Mouse (Mus musculus) adrenal gland, postnatal 4 days (tissue): Measurements from ENCODE around the gene Cmas. TPM values are rescaled to one million over a fixed set of nuclear protein-coding genes. Genes with fewer than 3 reads are reported as not detected.

Experiments used
- DNase-seq, 2 experiments: peaks; one replicate each; pipeline ENCODE4 v3.0.0; 2021 to 2022; ENCODE audit warnings: low spot score in 2 of 2, mixed read lengths in 2 of 2
- long read RNA-seq, 2 experiments: library from polyadenylated mRNA; stranded (forward); transcript quantifications; one replicate each; pipeline ENCODE4 v2.0.0; 2021
- total RNA-seq, 2 experiments: library from RNA; stranded (reverse); gene quantifications; 2 replicates each; pipeline ENCODE4 v1.2.3; 2021

The Cmas gene
- total RNA-seq, result 10 to 100 TPM; 46.3 to 51.1 TPM
- long read RNA-seq, experiment 1, transcript Cmas-201 (8 exons, 1,760 nt), result major isoform, 52 of 59 reads
- long read RNA-seq, experiment 1, partial matches to known transcripts, result 1 of 59 reads
- long read RNA-seq, experiment 1, other reads (novel, unspliced or antisense), result 6 of 59 reads
- long read RNA-seq, experiment 2, transcript Cmas-201 (8 exons, 1,760 nt), result major isoform, 90 of 102 reads
- long read RNA-seq, experiment 2, partial matches to known transcripts, result 4 of 102 reads
- long read RNA-seq, experiment 2, other reads (novel, unspliced or antisense), result 8 of 102 reads

DNA sequence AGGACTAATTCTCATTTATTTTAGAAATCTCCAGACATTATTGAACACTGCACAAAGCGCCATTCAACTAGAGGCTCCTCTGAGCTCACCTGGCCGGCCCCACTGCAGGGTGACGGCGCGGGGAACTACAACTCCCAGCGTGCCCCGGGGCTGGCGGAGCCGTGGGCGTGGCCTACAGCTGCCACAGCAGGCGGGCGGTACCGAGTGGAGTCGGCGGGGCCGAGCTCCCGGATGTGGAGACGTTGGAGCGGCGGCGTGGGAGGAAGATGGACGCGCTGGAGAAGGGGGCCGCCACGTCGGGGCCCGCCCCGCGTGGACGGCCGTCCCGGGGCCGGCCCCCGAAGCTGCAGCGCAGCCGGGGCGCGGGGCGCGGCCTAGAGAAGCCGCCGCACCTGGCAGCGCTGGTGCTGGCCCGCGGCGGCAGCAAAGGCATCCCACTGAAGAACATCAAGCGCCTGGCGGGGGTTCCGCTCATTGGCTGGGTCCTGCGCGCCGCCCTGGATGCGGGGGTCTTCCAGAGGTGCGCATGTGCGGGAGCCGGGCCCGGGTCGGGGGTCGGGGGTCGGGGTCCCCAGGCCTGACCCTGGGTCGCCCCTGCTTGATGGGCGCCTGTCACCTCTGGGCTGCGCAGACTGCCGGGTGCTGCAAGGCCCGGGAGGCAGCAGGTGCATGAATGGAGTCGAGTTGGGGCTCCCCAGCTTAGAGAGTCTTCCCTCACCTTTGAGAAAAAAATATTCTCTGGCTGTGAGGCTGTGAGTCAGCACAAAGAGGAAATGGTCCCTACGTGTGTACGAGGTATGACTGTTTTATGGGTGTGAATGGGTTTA is at the start of gene Cmas:
Gene Cmas, plus strand, starts transcription at position 180 of the 827 bp plus-strand sequence.
- DNase-seq, result peak; percentile 60 to 66

DNA sequence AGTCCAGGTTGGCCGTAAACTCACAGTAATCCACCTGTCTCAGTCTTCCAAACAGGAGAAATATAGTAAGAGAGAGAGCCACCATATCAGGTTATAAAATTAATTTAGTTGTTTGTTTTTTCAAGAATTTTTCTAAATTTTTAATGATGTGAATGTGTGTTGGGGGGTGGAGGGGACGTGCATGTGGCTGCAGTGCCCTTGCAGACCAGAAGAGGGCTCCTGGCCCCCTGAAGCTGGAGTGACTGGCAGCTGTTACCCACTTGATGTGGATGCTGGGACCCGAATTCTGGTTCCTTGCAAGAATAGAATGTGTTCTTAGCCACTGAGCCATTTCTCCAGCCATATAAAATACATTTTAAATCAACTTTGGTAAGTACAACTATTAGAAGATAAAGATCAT is 49.8 kb upstream of the Cmas start:
- DNase-seq, result no peak

DNA sequence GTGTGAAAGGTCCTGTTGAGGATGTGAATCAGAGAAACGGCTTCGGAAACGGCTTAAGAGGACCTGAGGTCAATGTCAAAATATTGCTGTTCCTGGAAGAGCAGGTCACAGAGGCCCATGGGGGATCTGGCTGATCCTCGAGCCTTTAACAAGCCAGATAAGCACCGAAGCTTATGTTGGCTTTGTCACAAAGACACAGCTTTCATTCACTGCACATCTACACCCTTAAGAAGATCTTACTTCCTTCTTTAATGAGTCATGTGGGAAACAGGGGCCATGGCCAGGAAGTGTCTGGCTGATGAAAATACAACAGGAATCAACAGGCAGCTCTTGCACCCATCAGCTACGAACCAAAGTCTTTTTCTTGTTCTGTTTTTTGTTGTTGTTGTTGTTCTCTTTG is 48.1 kb upstream of the Cmas start:
- DNase-seq, result no peak

DNA sequence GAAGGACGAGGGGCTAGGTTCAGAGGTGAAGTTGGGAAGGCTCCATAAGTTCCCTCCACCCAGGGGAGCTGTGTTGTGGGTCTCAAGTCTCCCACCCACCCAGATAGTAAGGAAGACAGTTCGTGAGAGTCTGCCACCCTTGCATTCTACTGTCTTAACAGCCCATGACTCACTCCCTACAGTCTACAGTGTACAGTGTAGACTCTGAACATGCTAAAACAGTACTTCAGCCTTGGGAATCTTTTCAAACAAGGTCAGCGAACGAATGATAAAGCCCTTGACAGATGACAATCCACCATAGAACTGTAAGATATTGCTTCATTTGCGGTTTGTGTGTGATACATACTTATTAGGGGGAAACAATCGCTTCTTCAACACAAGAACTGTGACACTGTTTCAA is 45.8 kb upstream of the Cmas start:
- no peak for DNase-seq

DNA sequence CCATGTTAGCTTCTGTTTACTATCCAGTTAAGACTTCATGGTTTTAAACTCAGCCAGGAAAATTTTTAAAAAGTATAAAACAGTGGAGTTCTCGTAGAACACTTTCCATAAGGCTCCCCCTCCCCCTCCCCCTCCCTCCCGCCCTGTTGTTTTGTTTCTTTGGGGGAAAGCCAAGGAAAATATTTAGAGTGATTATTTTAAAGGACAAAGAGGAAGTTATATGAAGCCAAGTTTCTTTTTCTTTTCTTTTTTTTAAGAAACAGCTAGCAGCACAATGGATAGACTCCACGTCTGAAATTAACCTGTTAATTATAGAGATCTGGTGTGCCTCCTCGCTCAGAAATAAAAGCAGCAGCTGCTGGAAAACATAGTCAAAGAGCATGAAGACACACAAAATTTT is 45.4 kb upstream of the Cmas start:
- DNase-seq, result no peak

DNA sequence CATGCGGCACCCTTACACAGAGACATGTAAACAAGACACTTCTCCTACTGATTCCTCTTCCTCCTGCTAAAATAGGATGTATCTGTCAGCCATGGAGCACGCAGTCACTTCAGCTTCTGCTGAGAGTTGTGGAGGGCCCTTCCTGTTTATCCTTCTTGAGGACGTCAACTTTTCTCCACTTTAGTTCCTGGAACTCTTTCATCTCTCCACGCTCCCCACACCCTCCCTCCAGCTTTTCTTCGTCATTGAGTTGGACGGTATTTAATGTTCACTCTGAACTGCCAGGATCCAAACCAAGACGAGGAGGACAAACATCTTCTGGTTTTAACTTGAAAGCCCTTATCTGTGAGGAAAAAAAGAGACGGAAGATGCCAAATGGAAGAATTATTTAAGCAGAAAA is 41.5 kb upstream of the Cmas start:
- no peak for DNase-seq

DNA sequence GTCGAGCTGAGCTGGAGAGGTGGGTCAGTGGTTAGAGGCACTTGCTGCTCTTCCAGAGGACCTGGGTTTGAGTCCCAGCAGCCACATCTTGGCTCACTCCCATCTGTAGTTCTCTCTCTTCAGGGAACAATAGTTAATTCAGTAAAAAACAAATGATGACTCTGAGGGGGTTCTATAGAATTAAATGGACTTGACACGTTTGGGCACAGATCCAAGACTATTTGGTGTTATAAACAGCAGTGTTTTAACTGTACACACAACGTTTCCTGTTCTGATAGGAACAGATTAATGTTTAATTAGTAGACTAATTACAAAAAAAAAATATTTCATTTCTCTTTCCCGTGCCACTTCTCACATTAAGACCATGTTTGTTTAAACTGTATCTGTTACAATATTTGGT is 39.3 kb upstream of the Cmas start:
- no peak for DNase-seq

DNA sequence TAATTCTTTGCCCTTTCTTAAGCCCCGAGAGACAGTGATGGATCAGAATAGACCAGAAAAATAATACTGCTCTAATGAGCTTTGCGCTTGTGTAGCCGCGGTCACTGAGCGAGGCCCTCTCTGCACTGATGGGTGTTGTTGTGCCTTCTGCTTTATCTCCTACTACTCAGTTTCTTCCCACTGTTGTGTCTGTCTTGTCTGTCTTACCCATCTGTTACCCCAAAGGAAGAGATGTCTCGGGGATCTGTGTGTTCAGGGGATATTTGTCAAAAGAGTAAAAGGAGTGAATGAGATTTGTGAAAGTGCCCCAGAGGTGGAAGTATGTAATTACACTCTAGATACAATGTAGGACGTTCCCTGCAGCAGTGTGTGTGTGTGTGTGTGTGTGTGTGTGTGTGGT is 38.3 kb upstream of the Cmas start:
- DNase-seq, result no peak

DNA sequence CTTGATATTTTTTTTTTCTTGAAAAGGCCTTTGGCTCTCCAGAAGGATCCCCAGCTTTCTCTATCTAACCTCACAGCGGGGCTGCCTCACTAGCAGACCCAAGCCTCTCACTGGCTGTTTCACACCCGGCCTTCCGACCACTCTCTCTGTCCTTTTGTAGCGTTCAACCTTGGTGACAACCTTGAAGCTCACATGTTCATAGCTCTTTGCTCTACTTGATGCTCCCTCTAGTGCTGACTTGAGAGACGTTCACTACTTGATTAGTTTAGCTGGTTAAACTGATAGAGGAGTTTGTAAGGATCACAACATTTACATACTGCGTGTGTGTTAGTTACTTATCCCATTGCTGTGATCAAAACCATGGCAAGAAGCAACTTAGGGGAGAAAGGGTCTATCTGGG is 35.8 kb upstream of the Cmas start:
- DNase-seq, result no peak

DNA sequence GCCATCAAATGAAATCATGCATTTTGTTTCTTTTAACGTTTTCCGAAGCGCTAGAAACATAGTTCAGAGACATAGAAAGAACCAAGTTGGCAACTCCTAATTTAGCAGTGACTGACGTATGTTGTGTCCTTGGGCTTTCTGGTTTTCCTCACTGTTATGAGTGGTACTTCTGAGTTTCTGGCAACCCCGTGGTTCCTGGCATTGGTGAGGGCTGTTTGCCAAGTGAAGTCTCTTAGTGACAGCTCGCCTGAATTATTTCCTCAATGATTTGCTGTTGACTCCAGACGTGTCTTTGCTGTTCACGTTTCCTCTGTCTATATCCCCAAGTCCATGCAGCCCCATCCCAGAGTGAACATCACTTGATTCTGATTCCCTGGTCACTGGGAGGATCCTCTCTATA is 34.8 kb upstream of the Cmas start:
- DNase-seq, result no peak

DNA sequence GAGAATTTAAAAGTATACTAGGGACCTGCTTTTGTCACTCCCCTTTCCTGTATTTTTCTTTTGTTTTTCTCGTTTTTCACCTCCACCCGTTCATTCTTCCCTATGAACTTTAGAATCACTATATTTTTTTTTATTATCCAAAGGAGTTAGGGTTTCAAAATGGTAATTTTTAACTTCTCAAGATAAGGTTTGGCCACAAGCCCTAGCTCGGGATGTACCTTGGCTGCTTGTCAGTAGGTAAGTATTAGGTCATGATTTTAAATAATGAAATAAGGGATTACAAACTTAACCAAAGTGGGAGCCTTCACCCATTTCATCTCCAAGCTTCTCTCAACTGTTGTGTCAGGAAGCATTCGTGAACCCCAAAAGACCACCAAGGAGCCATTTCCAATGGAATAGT is 30.5 kb upstream of the Cmas start:
- DNase-seq, result no peak

DNA sequence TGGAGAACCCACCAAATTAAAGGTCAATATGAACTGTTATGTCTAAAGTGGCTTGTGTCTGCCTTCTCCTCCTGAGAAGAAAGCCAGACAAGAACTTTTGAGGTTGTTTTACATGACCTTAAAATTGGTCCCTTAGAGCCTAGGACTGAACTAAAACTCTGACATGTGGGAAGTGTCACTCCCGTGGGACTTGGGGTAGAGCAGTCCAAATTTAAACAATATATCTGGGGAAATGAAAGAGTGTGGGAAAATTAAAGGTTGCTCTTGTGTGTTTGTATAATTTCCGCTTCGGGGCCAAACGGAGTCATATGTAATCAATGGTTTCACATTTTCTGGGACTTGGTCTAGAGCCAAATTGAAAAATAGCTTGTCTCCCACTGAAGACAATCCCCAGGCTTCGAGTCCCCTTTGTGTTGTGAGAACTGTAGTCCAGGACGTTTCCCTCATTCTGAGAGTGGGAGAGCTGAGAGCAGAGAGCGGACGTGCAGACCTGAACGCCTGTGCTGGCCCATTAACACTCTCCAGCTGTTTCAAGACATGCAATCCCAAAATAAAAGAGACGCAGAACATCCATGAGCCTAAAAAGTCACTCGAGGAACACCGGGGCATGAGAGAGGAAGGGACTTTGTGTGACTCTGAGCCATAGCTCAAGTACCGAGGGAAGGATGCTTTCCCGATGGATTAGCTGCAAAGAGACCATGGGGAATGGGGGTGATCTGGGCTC is 23.8 kb upstream of the Cmas start:
- no peak for DNase-seq

DNA sequence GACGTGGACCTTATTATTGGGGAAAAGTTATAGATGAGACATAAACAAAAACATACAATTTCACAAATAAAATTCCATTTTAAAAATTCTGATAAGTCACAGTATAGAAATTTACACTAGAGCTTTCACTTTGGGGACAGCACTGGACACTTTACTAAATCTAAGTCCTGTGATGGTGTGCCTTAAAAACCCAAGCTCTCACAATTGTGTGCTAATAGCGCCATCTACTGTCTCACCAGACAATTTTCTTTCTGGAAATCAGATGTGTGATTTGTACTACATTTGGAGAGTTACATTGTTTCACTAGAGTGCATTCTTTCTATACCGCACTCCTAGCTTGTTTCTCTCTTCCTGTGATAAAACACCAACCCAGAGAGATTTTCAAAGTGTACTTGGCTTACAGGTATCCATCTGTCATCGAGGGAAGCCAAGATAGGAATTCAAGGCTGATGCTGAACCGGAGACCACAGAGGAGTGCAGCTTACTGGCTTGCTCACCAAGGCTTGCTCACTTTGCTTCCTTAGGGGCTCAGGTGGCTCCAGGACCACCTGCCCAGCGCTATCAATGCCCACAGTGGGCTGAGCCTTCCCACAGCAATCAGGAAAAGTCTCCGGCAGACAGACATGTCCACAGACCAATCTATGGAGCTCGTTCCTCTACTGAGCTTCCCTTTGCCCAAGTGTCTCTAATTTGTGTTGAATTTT is 21.0 kb upstream of the Cmas start:
- no peak for DNase-seq

DNA sequence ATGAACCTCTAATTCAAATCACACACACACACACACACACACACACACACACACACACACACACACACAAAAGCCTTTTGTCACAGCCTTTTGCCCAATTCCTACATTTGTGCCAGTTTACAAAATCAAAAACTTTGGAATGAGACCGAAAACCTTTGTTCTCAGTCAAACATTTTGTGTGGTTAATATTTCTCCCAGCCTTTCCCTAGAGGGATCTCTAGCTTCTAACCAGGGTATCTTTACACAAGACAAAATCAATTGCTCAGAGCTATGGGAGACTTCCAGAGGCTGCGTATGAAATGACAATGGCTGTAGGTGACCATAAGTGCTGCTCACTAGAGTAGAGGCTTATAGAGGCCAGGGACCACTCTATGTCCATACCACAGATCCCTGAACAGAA is 18.3 kb upstream of the Cmas start:
- DNase-seq, result no peak

DNA sequence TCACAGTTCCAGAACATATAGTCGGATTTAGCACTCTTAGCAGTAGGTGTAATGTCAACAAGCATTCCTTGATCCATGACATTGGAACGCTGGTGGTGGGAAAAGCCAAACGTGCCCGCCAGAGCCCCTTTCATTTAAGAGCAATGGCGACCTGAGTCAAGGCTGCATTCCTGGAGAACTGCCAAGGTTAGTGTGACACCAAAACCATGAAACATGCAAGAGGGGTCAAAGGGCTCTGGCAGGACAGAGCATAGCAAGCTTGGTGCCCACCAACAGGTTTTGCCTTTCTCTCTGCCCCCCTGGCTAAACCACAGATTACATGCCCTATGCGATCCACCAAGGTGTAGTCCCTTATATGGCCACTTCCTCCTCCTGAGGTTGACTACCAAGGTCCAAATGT is 17.8 kb upstream of the Cmas start:
- DNase-seq, result no peak

DNA sequence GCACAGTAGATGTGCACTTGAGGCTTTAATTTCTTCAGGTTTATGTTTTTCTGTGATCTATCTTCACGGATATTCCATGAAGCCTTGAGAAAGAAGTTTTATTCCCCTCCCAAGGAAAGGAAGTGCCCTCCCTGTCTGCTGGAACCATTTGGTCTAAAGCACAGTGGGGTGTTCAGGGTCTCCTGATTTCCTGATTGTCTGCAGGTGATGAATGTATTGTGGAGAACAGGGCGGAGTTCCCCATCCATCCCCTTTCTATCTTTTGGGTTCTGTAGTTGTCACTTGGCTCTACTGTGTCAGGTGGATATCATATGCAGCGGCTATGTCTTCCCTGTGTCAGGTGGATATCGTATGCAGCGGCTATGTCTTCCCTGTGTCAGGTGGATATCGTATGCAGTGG is 14.7 kb upstream of the Cmas start:
- DNase-seq, result no peak

DNA sequence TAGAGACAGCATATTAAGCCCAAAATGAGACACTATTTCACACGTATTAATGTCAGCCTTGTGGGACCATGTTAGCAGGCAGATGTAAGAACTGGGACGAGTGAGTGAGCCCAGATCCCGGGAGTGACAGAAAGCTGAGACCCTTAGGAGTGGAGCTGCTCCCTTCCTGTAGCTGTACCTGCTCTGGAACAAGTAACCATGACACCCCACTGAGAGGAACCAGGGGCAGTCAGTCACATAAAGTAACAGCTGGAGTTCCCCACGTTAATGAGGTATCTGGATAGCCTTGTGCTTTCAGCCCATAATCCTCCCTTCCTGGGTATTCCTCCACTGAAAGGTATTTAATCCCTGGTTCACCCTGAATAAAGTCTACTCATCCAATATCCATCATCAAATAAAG is 13.3 kb upstream of the Cmas start:
- no peak for DNase-seq

DNA sequence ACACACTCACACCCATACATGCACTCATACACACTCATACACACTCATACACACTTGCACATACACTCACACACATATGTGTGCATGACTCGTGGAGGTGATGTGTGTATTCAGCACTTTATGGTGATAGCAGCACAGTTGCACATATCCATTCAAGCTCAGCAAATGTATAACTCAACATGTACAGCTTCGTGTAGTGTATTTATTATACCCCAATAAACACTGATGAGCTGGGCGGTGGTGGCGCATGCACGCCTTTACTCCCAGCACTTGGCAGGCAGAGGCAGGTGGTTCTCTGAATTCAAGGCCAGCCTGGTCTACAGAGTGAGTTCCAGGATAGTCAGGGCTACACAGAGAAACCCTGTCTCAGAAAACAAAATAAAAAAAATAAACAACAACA is 11.0 kb upstream of the Cmas start:
- no peak for DNase-seq

DNA sequence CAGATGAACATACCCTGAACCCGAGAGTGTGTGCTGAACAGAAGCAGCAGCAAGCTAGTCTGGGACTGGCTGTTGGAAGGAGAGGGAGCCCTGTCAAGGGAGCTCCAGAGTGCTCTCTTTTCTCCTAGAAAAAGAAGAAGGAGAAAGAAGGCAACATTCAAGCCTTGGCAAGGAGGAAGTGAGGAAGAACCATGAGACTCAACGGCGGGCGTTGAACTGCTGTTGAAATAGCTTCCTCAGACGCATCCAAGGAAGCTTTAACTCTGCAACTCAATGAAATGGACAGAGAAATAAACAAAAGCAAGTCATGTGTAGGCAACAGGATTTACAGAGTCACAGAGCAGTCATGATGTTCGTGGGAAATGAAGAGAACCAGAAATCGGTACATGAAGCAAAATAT is 9.7 kb upstream of the Cmas start:
- no peak for DNase-seq

DNA sequence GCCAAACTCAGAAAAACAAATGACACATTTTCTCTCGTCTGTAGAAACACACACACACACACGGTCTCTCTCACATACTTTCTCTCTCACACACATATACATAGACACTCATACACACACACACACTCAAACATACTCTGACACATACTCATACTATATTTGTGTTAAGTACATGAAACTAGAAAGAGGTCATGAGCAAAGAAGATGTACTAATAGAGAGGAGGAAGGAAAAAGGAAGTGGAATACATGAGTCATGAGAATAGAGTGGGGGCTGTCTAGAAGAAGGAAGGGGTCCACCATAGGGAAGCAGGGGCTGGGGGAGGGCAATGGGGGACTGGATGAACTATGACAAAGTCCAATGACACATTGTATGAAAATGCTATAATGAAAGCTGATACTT is 9.3 kb upstream of the Cmas start:
- no peak for DNase-seq

DNA sequence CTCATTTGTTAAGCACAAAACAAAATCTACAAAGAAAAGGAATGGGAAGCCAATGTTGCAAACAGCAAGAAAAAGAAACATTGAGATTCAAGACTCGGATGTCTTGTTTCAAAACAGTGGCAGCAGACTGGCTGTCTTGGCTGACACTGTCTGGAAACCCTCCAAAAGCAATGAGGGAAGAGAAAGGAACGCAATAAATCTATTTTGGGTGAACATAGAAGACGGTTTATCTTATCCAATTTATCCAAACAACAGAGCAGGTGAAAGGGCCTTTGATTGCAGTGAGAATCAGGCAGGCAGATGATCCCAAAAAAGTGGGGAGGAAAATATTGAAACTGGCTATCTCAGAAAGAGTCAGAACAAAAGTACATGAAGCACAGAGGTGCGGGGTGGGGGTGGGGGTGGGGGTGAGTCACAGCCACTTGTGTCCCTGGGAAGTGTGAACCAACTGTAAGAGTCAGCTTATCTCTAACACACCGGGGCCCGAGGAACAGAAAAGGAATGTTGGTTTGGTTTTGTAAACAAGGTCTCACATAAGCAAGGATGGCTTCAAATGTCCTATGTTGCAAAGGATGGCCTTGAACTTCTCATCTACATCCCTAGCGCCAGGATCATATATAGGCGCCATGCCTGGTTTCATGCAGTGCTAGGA is 8.3 kb upstream of the Cmas start:
- no peak for DNase-seq
